Mouse (Mus musculus) kidney, embryonic 14.5 days (tissue): Measurements from ENCODE around the gene Nelfcd. TPM values are rescaled to one million over a fixed set of nuclear protein-coding genes. Genes with fewer than 3 reads are reported as not detected.

Experiments used
- ATAC-seq: fragments of 200-750 bp; cut with Nextera tagmentation; 2 replicates; pipeline ENCODE4 v1.8.0; 2017; ENCODE audit warnings: moderate number of reproducible peaks, mild to moderate bottlenecking, moderate TSS enrichment, moderate library complexity; ENCODE audit not compliant: low FRiP score, low TSS enrichment
- H3K27ac ChIP-seq: fragments of 300-500 bp; sonication (generic); 2 replicates; pipeline ENCODE4 v1.5.1; 2014; ENCODE audit warnings: low read depth, mild to moderate bottlenecking, low read length, moderate library complexity, mixed read lengths
- H3K27me3 ChIP-seq: fragments of 300-500 bp; sonication (generic); 2 replicates; pipeline ENCODE4 v1.6.1; 2014; ENCODE audit warnings: mild to moderate bottlenecking, low read length; ENCODE audit not compliant: control insufficient read depth, insufficient read depth
- H3K36me3 ChIP-seq: fragments of 300-500 bp; sonication (generic); 2 replicates; pipeline ENCODE4 v1.6.1; 2014; ENCODE audit warnings: low read length, mixed read lengths; ENCODE audit not compliant: control insufficient read depth, insufficient read depth
- H3K4me1 ChIP-seq: fragments of 300-500 bp; sonication (generic); 2 replicates; pipeline ENCODE4 v1.6.1; 2014; ENCODE audit warnings: low read length, mixed read lengths; ENCODE audit not compliant: control insufficient read depth, insufficient read depth
- H3K4me2 ChIP-seq: fragments of 300-500 bp; sonication (generic); replicated peaks from 2 replicates; pipeline ENCODE4 v1.6.1; 2014; ENCODE audit warnings: low read depth, mild to moderate bottlenecking, low read length
- H3K4me3 ChIP-seq: fragments of 300-500 bp; sonication (generic); 2 replicates; pipeline ENCODE4 v1.5.1; 2014; ENCODE audit warnings: mild to moderate bottlenecking, low read length
- H3K9ac ChIP-seq: fragments of 300-500 bp; sonication (generic); 2 replicates; pipeline ENCODE4 v1.6.1; 2014; ENCODE audit warnings: low read depth, mild to moderate bottlenecking, low read length, moderate library complexity
- H3K9me3 ChIP-seq: fragments of 300-500 bp; sonication (generic); 2 replicates; pipeline ENCODE4 v1.6.1; 2016; ENCODE audit warnings: low read length; ENCODE audit not compliant: control insufficient read depth
- whole genome bisulfite sequencing: fragments of 180-500 bp; shearing (Covaris S2); extraction: QIAGEN DNeasy Blood & Tissue Kit; methylation state at CpG from one replicate; pipeline ENCODE4 v1.1.7; 2014; 5-methylcytosine and 5-hydroxymethylcytosine counted together
- polyA plus RNA-seq: library from polyadenylated mRNA; unstranded; fragments of >200 nt; fragmentation: Nextera tagmentation; extraction: Ambion mirVana; gene quantifications from 2 replicates; pipeline ENCODE4 v1.2.1, GENCODE M21; 2014

The Nelfcd gene
- 96.8 and 139 TPM in 2 replicates for polyA plus RNA-seq

- ATAC-seq, result peak; percentile 96
- 1% methylated on average over 40 of the region's 40 CpGs for WGBS
- H3K9ac ChIP-seq, result peak within 1 kb of the TSS; percentile 80
These were observed at the start of gene Nelfcd for GRCm38 (mm10) chr2:174415731-174416310. Nelfcd (plus strand) TSS chr2:174415804.

GRCm38 (mm10) chr2:174366571-174366970 lies 49.0 kb upstream of the Nelfcd start:
- Histone ChIP-seq H3K4me3 (no peak overlapping the region), H3K27me3 (no peaks in the 10 kb centered on the region), H3K9ac (no peak overlapping the region), H3K27ac (no peak overlapping the region), H3K4me2 (no peak overlapping the region), H3K36me3 (no peaks in the 10 kb centered on the region), H3K4me1 (no peaks in the 10 kb centered on the region), H3K9me3 (no peaks in the 10 kb centered on the region)
- ATAC-seq, result no peak
- WGBS, result 83% methylated on average over 10 of the region's 10 CpGs

More at GRCm38 (mm10) chr2:174415731-174416310, at the start of gene Nelfcd:
- H3K27ac ChIP-seq, result peak within 1 kb of the TSS; percentile 24; the same call in 1 of the 2 replicates
- H3K27me3 ChIP-seq, result no peaks in the 10 kb centered on the region
- H3K4me2 ChIP-seq, result peak within 1 kb of the TSS; percentile 74
- H3K4me1 ChIP-seq, result peaks cover 6% of the 10 kb centered on the region
- peak within 1 kb of the TSS; percentile 73 for H3K4me3 ChIP-seq
- no peaks in the 10 kb centered on the region for H3K9me3 ChIP-seq
- peaks cover 8% of the 10 kb centered on the region for H3K36me3 ChIP-seq

GRCm38 (mm10) chr2:174381021-174381420 lies 34.6 kb upstream of the Nelfcd start:
- Histone ChIP-seq H3K9me3 (no peaks in the 10 kb centered on the region), H3K36me3 (no peaks in the 10 kb centered on the region), H3K4me1 (no peaks in the 10 kb centered on the region), H3K4me3 (no peak overlapping the region), H3K4me2 (no peak overlapping the region), H3K9ac (no peak overlapping the region), H3K27ac (no peak overlapping the region), H3K27me3 (no peaks in the 10 kb centered on the region)
- 43% methylated on average over 9 of the region's 9 CpGs for whole genome bisulfite sequencing
- ATAC-seq, result peak; percentile 78

- ATAC-seq, result no peak
- Histone ChIP-seq H3K4me2 (no peak overlapping the region), H3K4me1 (no peaks in the 10 kb centered on the region), H3K27me3 (no peaks in the 10 kb centered on the region), H3K9ac (no peak overlapping the region), H3K4me3 (no peak overlapping the region), H3K27ac (no peak overlapping the region), H3K9me3 (no peaks in the 10 kb centered on the region; the same call in 1 of the 2 replicates), H3K36me3 (no peaks in the 10 kb centered on the region)
- WGBS, result 82% methylated on average over 3 of the region's 3 CpGs
These were observed 23.7 kb upstream of the Nelfcd start for GRCm38 (mm10) chr2:174391936-174392335.

- H3K4me1 ChIP-seq, result no peaks in the 10 kb centered on the region
- no peaks in the 10 kb centered on the region; the same call in 1 of the 2 replicates for H3K9me3 ChIP-seq
- no peak for ATAC-seq
- no peak overlapping the region for H3K4me2 ChIP-seq
- no peaks in the 10 kb centered on the region for H3K36me3 ChIP-seq
- no peak overlapping the region for H3K27ac ChIP-seq
- no peak overlapping the region for H3K9ac ChIP-seq
- WGBS, result 75% methylated on average over 9 of the region's 9 CpGs
- no peak overlapping the region for H3K4me3 ChIP-seq
- no peaks in the 10 kb centered on the region for H3K27me3 ChIP-seq
These were observed 23.1 kb upstream of the Nelfcd start for GRCm38 (mm10) chr2:174392554-174392953.

GRCm38 (mm10) chr2:174393383-174393782 lies 22.2 kb upstream of the Nelfcd start:
- no peak for ATAC-seq
- Histone ChIP-seq H3K27me3 (no peaks in the 10 kb centered on the region), H3K9me3 (no peaks in the 10 kb centered on the region; the same call in 1 of the 2 replicates), H3K4me1 (no peaks in the 10 kb centered on the region), H3K4me3 (no peak overlapping the region), H3K36me3 (no peaks in the 10 kb centered on the region), H3K4me2 (no peak overlapping the region), H3K9ac (no peak overlapping the region), H3K27ac (no peak overlapping the region)
- 76% methylated on average over 5 of the region's 5 CpGs for WGBS

GRCm38 (mm10) chr2:174396643-174397042 lies 19.0 kb upstream of the Nelfcd start:
- no peaks in the 10 kb centered on the region for H3K36me3 ChIP-seq
- no peaks in the 10 kb centered on the region for H3K27me3 ChIP-seq
- ATAC-seq, result no peak
- H3K4me2 ChIP-seq, result no peak overlapping the region
- WGBS, result 86% methylated on average over 10 of the region's 10 CpGs
- H3K9me3 ChIP-seq, result no peaks in the 10 kb centered on the region; the same call in 1 of the 2 replicates
- H3K4me1 ChIP-seq, result no peaks in the 10 kb centered on the region
- no peak overlapping the region for H3K9ac ChIP-seq
- H3K27ac ChIP-seq, result no peak overlapping the region
- no peak overlapping the region for H3K4me3 ChIP-seq

GRCm38 (mm10) chr2:174397065-174397464 lies 18.5 kb upstream of the Nelfcd start:
- H3K27me3 ChIP-seq, result no peaks in the 10 kb centered on the region
- H3K36me3 ChIP-seq, result no peaks in the 10 kb centered on the region
- no peak for ATAC-seq
- H3K4me2 ChIP-seq, result no peak overlapping the region
- WGBS, result 89% methylated on average over 1 of the region's 1 CpGs
- no peaks in the 10 kb centered on the region; the same call in 1 of the 2 replicates for H3K9me3 ChIP-seq
- no peaks in the 10 kb centered on the region for H3K4me1 ChIP-seq
- no peak overlapping the region for H3K4me3 ChIP-seq
- H3K27ac ChIP-seq, result no peak overlapping the region
- H3K9ac ChIP-seq, result no peak overlapping the region

GRCm38 (mm10) chr2:174397881-174398280 lies 17.7 kb upstream of the Nelfcd start:
- H3K27ac ChIP-seq, result no peak overlapping the region
- no peaks in the 10 kb centered on the region for H3K4me1 ChIP-seq
- H3K4me2 ChIP-seq, result no peak overlapping the region
- 88% methylated on average over 6 of the region's 6 CpGs for WGBS
- H3K9me3 ChIP-seq, result no peaks in the 10 kb centered on the region
- H3K9ac ChIP-seq, result no peak overlapping the region
- no peak overlapping the region for H3K4me3 ChIP-seq
- H3K36me3 ChIP-seq, result no peaks in the 10 kb centered on the region
- no peaks in the 10 kb centered on the region for H3K27me3 ChIP-seq
- no peak for ATAC-seq
